Mouse (Mus musculus) activated CD4-positive, CD25-positive, alpha-beta regulatory T cell, adult 4 months (primary cell): ENCODE results near the gene Prkcz. TPM values are rescaled to one million over a fixed set of nuclear protein-coding genes. Genes with fewer than 3 reads are reported as not detected.

ENCODE experiments used
- ATAC-seq: one replicate; pipeline ENCODE4 v1.8.0; 2017
- polyA plus RNA-seq, 2 experiments: library from polyadenylated mRNA; unstranded; fragments of 100-300 nt; shearing (Covaris generic); gene quantifications; one replicate each; pipeline ENCODE4 v1.2.1; 2017

Gene Prkcz
- polyA plus RNA-seq, 2 experiments from 2014 or later: 6.5 to 8.3 TPM

GRCm38 (mm10) chr4:155241789-155242188 is 119.4 kb downstream of the Prkcz start:
- no peak for ATAC-seq

- no peak for ATAC-seq
Observed at GRCm38 (mm10) chr4:155239494-155239893, 121.7 kb downstream of the Prkcz start.

GRCm38 (mm10) chr4:155238276-155238675 is 122.9 kb downstream of the Prkcz start:
- ATAC-seq: no peak

DNA sequence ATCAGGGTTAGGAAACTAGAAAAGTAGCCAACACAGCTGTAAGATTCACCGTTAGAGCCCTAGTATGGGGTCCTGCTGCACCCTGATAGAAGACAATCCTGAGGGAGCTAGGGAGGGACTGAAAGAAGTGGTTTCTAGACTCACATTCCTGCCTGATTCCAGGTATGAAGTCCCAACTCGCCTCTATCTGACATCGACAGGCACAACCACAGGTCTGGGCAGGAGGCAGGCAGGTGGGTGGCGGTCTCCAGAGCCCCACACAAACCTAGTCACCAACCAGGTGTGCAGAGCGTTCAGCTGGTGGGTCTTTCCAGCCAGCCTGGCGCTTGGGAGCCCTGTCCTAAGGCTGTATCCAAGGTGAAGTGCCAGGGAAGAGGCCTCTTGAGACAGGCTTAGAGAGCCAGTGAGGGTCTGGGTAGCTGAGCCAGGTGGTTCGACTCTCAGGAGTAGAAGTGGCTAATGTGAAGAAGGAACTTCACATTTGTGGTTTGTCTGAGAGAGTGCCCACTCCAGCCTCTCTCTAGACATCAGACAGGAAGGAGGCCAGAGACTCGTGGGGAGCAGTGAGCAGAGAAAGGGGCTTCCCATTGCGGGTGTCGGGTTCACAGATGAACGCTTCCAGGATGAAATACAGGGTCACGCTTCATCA is 124.3 kb downstream of the Prkcz start:
- ATAC-seq: no peak

DNA sequence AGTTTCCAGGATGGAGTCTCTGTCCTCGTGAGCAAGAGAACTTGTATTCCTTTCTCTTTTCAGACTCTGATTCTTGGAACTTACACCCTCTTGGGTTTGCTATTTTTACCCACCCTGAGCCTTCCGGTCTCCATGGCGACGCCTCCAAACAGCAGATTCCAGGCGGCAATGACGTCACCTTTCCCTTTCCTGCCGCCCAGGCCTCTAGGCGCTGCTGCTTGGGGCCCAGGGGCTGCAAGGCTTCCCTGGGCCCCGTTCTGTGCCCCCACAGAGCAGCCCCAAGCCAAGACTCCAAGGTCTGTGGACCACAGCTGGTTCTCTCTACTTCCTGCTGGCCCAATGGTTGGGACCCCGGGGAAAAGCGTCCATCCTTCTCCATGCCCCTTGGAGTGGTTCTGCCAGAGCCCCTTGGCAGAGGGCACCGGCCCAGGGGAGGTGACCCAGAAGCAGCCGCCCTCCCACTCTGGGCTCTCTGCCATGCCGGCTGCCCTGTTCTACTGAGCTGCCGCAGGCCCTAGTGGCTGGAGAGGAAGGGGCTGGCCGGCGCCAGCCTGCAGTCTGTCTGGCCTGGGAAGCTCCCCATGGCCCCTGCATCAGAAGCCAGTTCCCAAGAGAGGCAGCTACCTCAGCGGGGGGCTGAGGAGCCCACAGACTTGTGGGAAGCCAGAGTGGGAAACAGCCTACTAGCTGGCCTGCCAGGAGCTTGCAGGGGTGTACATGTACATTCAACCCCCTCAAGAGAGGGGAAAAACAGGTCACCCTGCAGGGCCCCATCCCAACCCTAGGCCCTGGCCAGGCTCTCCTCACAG is 125.6 kb downstream of the Prkcz start:
- peak; percentile 85 for ATAC-seq

DNA sequence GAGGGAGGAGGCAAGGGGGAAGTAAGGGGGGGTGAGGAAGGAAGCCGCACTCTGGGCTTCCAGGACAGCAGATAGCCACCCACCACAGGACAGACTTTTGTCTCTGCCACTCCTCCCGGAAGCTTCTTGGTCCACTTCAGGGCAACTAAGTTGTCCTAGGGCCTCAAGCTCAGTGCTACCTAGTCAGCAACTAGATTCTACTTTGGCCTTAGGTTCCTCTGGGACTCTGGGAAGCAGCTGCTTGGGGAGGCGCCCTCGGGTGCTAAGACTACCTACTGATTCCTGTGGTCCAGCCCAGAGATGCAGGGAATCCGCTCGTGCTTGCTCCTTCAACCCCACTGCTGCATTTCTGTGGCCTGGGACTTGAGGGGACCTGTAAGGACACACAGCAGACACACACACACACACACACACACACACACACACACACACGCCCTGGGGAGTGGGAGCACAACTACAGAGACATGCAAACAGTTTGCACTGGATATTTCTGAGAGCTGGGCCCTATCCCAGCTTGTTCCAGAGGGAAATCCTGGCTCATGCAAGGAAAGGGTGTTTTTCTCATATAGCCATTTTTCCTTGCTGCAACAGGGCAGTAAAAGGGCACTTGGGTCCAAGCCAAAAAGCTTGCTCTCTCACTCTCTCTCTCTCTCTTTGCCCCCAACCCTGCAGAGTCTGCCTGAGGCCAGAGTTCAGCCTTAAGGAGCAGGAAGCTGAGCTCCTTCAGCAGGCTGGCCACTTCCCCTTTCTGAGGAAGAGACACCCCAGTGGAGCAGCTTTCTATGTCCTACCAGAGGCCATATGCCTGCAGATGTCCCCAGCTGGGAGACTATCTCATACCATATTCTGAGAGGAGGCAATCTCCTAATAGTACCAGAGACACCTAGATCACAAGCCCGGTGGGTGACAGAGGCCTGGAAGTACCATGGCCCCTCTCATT is 126.5 kb downstream of the Prkcz start:
- no peak for ATAC-seq

DNA sequence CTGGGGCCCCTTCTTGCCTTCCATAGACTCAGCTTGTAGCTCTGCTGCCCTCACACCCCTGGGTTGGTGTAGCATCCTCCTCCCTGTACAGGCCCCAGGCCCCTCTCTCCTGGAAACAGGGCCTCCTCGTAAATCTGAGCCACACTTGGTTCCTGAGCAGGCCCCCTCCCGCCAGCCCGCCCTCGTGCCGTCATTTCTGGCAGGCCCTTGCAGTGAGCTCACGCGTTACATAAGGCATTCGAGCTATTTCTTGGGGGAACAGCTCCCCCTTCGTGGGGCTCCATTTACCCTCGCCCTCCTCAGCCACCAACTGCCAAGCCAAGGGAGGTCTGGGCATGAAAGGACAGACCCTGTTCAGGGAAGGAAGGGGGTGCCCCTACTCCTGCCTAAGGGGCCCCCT is 127.3 kb downstream of the Prkcz start:
- no peak for ATAC-seq

- ATAC-seq: no peak
Observed at GRCm38 (mm10) chr4:155228461-155228860, 132.7 kb downstream of the Prkcz start.

GRCm38 (mm10) chr4:155227986-155228385 is 133.2 kb downstream of the Prkcz start:
- ATAC-seq: no peak

GRCm38 (mm10) chr4:155225918-155226317 is 135.2 kb downstream of the Prkcz start:
- no peak for ATAC-seq

DNA sequence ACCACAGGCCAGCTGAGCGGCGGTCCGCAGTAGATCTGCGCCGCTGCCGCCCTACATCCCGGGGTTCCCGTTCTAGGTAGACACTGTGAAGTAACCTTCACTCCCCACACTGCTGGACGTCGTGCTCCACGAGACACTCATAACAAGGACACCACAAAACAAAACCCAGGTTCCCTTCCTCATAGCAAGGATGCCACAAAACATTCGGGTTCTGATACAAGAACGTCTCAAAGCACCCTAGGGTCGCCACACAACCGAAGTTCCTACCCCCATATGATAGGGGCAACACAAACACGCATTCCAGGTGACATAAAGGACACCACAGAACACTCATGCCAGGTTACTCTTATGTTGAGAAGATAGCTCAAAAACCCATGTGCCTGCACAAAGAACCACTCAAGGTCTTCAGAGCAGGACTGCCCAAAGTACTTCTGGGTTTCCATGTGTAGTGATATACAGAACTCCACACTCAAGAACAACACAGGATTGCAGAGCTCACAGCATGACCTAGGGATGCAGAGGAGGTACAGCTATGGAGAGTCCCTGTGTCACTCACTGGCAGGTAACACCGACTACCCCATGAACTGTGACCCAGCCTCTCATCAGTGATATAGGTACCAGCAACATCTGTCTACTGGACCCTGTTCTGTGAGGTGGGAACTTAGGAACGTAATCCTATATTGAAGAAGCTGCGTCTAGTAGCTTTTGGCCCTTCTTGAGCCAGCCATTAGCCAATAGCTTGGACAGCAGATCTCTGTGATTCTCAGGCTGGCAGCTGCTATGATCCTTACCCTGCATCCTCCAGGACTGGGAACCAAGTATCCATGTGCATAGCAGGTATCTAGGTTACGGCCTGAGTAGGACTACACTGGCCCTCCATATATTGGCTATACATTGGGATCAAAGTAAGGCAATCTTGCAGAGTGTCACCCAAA is 137.3 kb downstream of the Prkcz start:
- ATAC-seq: no peak

- ATAC-seq: peak; percentile 89
Observed at GRCm38 (mm10) chr4:155222841-155223593, 138.1 kb downstream of the Prkcz start.

DNA sequence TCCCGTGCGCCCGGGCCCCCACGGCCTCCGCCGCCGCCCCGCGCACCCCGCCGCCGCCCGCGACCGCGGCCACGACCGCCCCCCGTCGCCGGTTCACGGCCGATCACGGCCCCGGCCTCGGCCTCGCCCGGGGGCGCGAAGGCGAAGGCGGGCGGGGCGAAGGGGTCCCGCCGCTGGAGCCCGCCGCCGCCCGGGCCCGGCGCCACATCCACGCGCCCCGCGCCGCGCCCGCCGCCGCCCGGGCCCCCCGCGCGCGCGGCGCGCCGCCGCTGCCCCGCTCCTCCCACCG is 138.7 kb downstream of the Prkcz start, which contains the start of gene Ski:
Ski (minus strand) TSS at position 41 of the 289 bp plus-strand sequence.
- ATAC-seq: no peak

GRCm38 (mm10) chr4:155221599-155222551 is 139.3 kb downstream of the Prkcz start:
- ATAC-seq: no peak

- ATAC-seq: no peak
Observed at GRCm38 (mm10) chr4:155221106-155221505, 140.1 kb downstream of the Prkcz start.

GRCm38 (mm10) chr4:155220213-155221100 is 140.7 kb downstream of the Prkcz start:
- ATAC-seq: no peak

DNA sequence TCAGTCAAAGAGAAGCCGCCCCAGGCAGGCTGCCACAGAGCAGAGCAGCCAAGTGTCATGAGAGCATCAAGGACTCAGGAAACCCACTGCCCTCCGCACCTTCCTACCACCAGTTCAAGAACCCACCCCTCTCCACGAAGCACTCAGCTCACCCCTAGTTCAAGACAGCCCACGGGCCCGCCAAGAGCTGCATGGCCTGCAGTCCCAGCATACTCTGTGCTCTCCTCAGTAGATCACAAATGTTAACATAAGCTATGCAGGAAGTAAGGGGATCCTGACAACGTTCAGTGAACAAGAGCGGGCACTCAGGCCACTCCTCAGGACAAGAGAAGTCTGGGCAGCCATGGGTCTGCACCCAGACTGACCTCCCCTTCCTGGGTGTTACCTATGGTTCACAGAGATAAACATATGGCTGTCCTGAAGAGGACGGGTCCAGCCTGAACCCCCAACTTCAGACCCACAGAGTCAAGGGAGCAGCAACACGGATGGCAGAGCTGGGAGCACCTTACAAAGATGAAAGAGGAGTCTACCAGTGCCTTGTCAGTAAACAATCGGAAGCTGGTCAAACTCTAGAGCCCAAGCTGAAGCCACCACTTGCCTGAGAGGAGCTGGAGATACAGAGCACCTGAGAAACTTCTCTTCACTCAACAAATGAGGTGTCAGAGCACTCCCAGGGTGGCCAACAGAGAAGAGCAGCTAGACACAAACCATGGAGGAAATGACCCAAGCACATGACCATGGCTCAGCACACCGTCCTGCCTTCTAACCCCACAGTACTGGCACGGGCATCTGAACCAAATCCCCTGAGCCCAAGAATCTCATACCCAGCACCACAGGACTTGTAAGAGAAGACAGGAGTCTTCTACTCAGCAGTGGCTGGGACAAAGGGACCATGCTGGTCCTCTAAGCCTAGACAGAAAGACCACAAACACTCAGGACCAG is 141.6 kb downstream of the Prkcz start:
- no peak for ATAC-seq
